ENCODE assay signal across 11 mouse cellular contexts in the genomic region with DNA sequence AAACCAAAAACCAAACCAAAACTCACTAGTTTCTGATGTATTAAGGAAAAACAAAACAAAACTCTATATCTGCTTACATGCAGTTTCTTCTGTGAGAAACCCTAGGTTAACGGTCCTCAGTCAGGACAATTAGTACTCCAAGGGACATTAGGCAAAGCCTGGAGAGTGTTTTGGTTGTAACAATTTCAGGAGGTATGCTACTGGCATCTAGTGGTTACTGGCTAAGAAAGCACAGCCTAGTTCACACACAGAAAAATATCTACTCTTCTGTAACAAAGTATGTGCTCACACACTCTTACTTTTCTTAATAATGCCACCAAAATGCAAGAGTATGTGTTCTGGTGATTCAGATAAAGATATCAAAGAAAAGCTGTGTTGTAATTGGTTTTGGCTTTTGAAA. TPM values are rescaled to one million over a fixed set of nuclear protein-coding genes. Genes with fewer than 3 reads are reported as not detected.
DNase-seq lines count a peak whose midpoint lies in the region; ATAC-seq and TF ChIP-seq lines count a peak whose summit lies in the region.
"Had no signal": no experiment of that assay in that cellular context is flagged by ENCODE, and none has a peak within 500 bp of the region (broad histone marks: within the 10 kb centered on the region; RNA-seq: fewer than 3 reads in every experiment).

No protein-coding gene starts in this region.

- H3K27ac ChIP-seq in MEL (ENCODE audit: control insufficient read depth, low read depth, low read length) = no peak overlapping the region
- H3K27ac ChIP-seq in forebrain, embryonic 16.5 days (ENCODE audit: low read length) = no peak overlapping the region
- H3K27ac ChIP-seq in midbrain, embryonic 12.5 days (replicated peaks) = no peak overlapping the region
- H3K27ac ChIP-seq: macrophage had no signal

- intact Hi-C loops in heart, postnatal 10 days (cut with DNase I) = loop anchor here (1.0 to 2.0 kb wide), 2 partner anchors 16 to 30 kb away; partner anchors contain the start of gene Pdia4

- H3K4me1 ChIP-seq in MEL (ENCODE audit: control insufficient read depth in 1 of 2, insufficient read depth in 2 of 2, low read length in 2 of 2) = peaks cover 0 to 3% of the 10 kb centered on the region in 2 experiments; a peak in 1 of 4 replicates
- H3K4me1 ChIP-seq in forebrain, embryonic 16.5 days (replicated peaks; ENCODE audit: control insufficient read depth, insufficient read depth, low read length) = peaks cover 12% of the 10 kb centered on the region
- peaks cover 7% of the 10 kb centered on the region; the same call in 1 of the 2 replicates for H3K4me1 ChIP-seq in midbrain, embryonic 12.5 days

- peak; percentile 39 to 42 for DNase-seq in heart, postnatal 10 days
- no peak for DNase-seq in heart, postnatal 4 days
- peak; percentile 77 for DNase-seq in MEL (ENCODE audit: low read depth, low spot score)
- no peak for DNase-seq in adrenal gland, postnatal 25 days
- no peak for DNase-seq in gastrocnemius, adult 18-20 months (ENCODE audit: low spot score)
- DNase-seq in gastrocnemius, adult 8-10 months (ENCODE audit: low spot score in 2 of 2) = no peak

- peak overlapping the region; percentile 89 for H3K9ac ChIP-seq in MEL (ENCODE audit: control insufficient read depth, low read depth, low read length, poor library complexity, severe bottlenecking)
- no peak overlapping the region for H3K9ac ChIP-seq in forebrain, embryonic 16.5 days (replicated peaks; ENCODE audit: low read depth, low read length)
- H3K9ac ChIP-seq in midbrain, embryonic 12.5 days (replicated peaks) = 0 out of 2 replicates have a peak overlapping the region, but pooled peaks have one; percentile 20

- no peaks in the 10 kb centered on the region for H3K27me3 ChIP-seq in MEL (ENCODE audit: control insufficient read depth in 1 of 2, insufficient read depth in 2 of 2, low read length in 2 of 2)
- no peaks in the 10 kb centered on the region for H3K27me3 ChIP-seq in forebrain, embryonic 16.5 days (replicated peaks; ENCODE audit: control insufficient read depth, insufficient read depth, low read length)
- no peaks in the 10 kb centered on the region for H3K27me3 ChIP-seq in midbrain, embryonic 12.5 days

- ATAC-seq in forebrain, embryonic 16.5 days = no peak
- no peak for ATAC-seq in midbrain, embryonic 12.5 days (ENCODE audit: low FRiP score, low read depth)

- no peak for TF ChIP-seq EP300 in MEL (IDR thresholded peaks at IDR 0.05; ENCODE audit: low read depth in 1 of 2, low read length in 2 of 2)

- H3K4me2 ChIP-seq in forebrain, embryonic 16.5 days (ENCODE audit: low read length) = peak overlapping the region; percentile 58
- peak overlapping the region; percentile 50 for H3K4me2 ChIP-seq in midbrain, embryonic 12.5 days (replicated peaks)

- H3K4me3 ChIP-seq in MEL (ENCODE audit: control insufficient read depth in 1 of 2, insufficient read depth in 1 of 2, low read depth in 2 of 2, low read length in 2 of 2) = peak overlapping the region in 1 of 2 experiments; percentile 95; a peak in 1 of 4 replicates
- peak overlapping the region; percentile 31 for H3K4me3 ChIP-seq in forebrain, embryonic 16.5 days (replicated peaks; ENCODE audit: low read length)
- H3K4me3 ChIP-seq in midbrain, embryonic 12.5 days = peak overlapping the region; percentile 73

- TF ChIP-seq POLR2A in MEL (IDR thresholded peaks at IDR 0.05; ENCODE audit: control insufficient read depth in 1 of 2, insufficient read depth in 1 of 2, low read depth in 1 of 2, low read length in 2 of 2, poor library complexity in 1 of 2) = no peak

- peak; percentile 11 to 78 (median 53); a peak in 4 of 6 replicates for TF ChIP-seq CTCF in MEL (IDR thresholded peaks at IDR 0.05 in 2 of 3, conservative IDR thresholded peaks at IDR 0.05 in 1 of 3; ENCODE audit: control insufficient read depth in 1 of 3, insufficient read depth in 1 of 3, low read depth in 2 of 3, low read length in 3 of 3, poor library complexity in 1 of 3, severe bottlenecking in 1 of 3)

- no peaks in the 10 kb centered on the region for H3K9me3 ChIP-seq in MEL (replicated peaks; ENCODE audit: insufficient read depth, low read length)
- H3K9me3 ChIP-seq in forebrain, embryonic 16.5 days (ENCODE audit: control insufficient read depth, low read length) = no peaks in the 10 kb centered on the region
- H3K9me3 ChIP-seq in midbrain, embryonic 12.5 days = no peaks in the 10 kb centered on the region
- H3K9me3 ChIP-seq: G1E had no signal

- WGBS in forebrain, embryonic 16.5 days = 3% methylated on average over 1 of the region's 1 CpGs
- WGBS in midbrain, embryonic 12.5 days = 42% methylated on average over 1 of the region's 1 CpGs

- H3K79me2 ChIP-seq in MEL (ENCODE audit: control insufficient read depth, insufficient read depth, low read length, poor library complexity) = no peaks in the 10 kb centered on the region; the same call in 1 of the 2 replicates

- peak; percentile 84 for TF ChIP-seq RAD21 in MEL (IDR thresholded peaks at IDR 0.05; ENCODE audit: low read depth, low read length)

- H3K36me3 ChIP-seq in MEL (ENCODE audit: control insufficient read depth in 1 of 2, insufficient read depth in 2 of 2, low read length in 2 of 2) = peaks cover 0 to 5% of the 10 kb centered on the region in 2 experiments; a peak in 3 of 4 replicates
- H3K36me3 ChIP-seq in forebrain, embryonic 16.5 days (ENCODE audit: control insufficient read depth, insufficient read depth) = peaks cover 8% of the 10 kb centered on the region
- peaks cover 12% of the 10 kb centered on the region; the same call in 1 of the 2 replicates for H3K36me3 ChIP-seq in midbrain, embryonic 12.5 days

TF ChIP-seq in MEL, 35 proteins besides CTCF, POLR2A, EP300 and RAD21:
- peak; percentile 58; the same call in 1 of the 2 replicates for TF ChIP-seq MAZ (IDR thresholded peaks at IDR 0.05; ENCODE audit: low read depth, low read length)
- no peak for TF ChIP-seq NRF1 (IDR thresholded peaks at IDR 0.05; ENCODE audit: insufficient read depth, low read depth, low read length, poor library complexity, severe bottlenecking)
- peak; percentile 64; the same call in 1 of the 2 replicates for TF ChIP-seq SIN3A (IDR thresholded peaks at IDR 0.05; ENCODE audit: low read length)
- peak; percentile 19; the same call in 1 of the 2 replicates for TF ChIP-seq ETS1 (IDR thresholded peaks at IDR 0.05; ENCODE audit: low read depth, low read length)
- TF ChIP-seq SMC3 (IDR thresholded peaks at IDR 0.05; ENCODE audit: low read depth, low read length) = peak; percentile 69
- TF ChIP-seq ZC3H11A (IDR thresholded peaks at IDR 0.05; ENCODE audit: low read depth, low read length) = peak; percentile 68
TF ChIP-seq in MEL: peak in this region for 5.

RNA-seq across cellular contexts. Expression of gene Zfp786, which starts 1.7 kb away (rescaled TPM):
- under 1 TPM; 0.55 to 0.99 TPM for total RNA-seq in heart, postnatal 10 days (2021)
- total RNA-seq in heart, postnatal 4 days (2021) = 1 to 10 TPM; 1.1 to 1.7 TPM
- 1.2 and 2.0 TPM in 2 replicates for total RNA-seq in MEL (2012; rRNA removed)
- 1 to 10 TPM in 1 of 2 experiments, not detected in 1; 1.3 TPM for polyA plus RNA-seq in MEL (2012; ENCODE audit: insufficient read depth in 1 of 2, insufficient read length in 2 of 2, low read depth in 1 of 2, low replicate concordance in 2 of 2, missing spikeins in 1 of 2)
- polyA plus RNA-seq in forebrain, embryonic 16.5 days (2015; fragmentation: Nextera tagmentation; extraction: Ambion mirVana) = 17.0 and 21.9 TPM in 2 replicates
- polyA plus RNA-seq in midbrain, embryonic 12.5 days (2016; fragmentation: Nextera tagmentation; extraction: Ambion mirVana) = 13.1 and 14.1 TPM in 2 replicates
- 1.6 and 2.9 TPM in 2 replicates for total RNA-seq in adrenal gland, postnatal 25 days (2021)
- total RNA-seq in gastrocnemius, adult 18-20 months (2021) = under 1 TPM; 0.73 to 0.76 TPM
- 1 to 10 TPM in 1 of 4 experiments, under 1 TPM in 3; 0.65 to 1.8 (median 0.85) TPM for total RNA-seq in gastrocnemius, adult 8-10 months (2022)
- polyA plus RNA-seq: erythroblast, embryonic 14.5 days had no signal

RNA-seq across cellular contexts. Expression of gene Zfp398, which starts 6.5 kb away (rescaled TPM):
- total RNA-seq in heart, postnatal 10 days (2021) = 1 to 10 TPM; 7.1 TPM
- total RNA-seq in heart, postnatal 4 days (2021) = 1 to 10 TPM; 7.4 to 7.7 TPM
- total RNA-seq in MEL (2012; rRNA removed) = 4.2 and 4.7 TPM in 2 replicates
- 1 to 10 TPM in 1 of 2 experiments, not detected in 1; 9.5 TPM for polyA plus RNA-seq in MEL (2012; ENCODE audit: insufficient read depth in 1 of 2, insufficient read length in 2 of 2, low read depth in 1 of 2, low replicate concordance in 2 of 2, missing spikeins in 1 of 2)
- 17.5 and 18.7 TPM in 2 replicates for polyA plus RNA-seq in forebrain, embryonic 16.5 days (2015; fragmentation: Nextera tagmentation; extraction: Ambion mirVana)
- polyA plus RNA-seq in midbrain, embryonic 12.5 days (2016; fragmentation: Nextera tagmentation; extraction: Ambion mirVana) = 13.7 and 14.1 TPM in 2 replicates
- 16.7 and 19.4 TPM in 2 replicates for total RNA-seq in adrenal gland, postnatal 25 days (2021)
- 1 to 10 TPM; 4.7 to 5.6 TPM for total RNA-seq in gastrocnemius, adult 18-20 months (2021)
- 1 to 10 TPM; 5.2 to 6.9 (median 6.2) TPM for total RNA-seq in gastrocnemius, adult 8-10 months (2022)

RNA-seq across cellular contexts. Expression of gene Pdia4, which starts 15.7 kb away (rescaled TPM):
- total RNA-seq in heart, postnatal 10 days (2021) = 10 to 100 TPM; 43.2 to 57.8 TPM
- total RNA-seq in heart, postnatal 4 days (2021) = 10 to 100 TPM; 65.1 to 69.8 TPM
- total RNA-seq in MEL (2012; rRNA removed) = 95.0 and 112 TPM in 2 replicates
- polyA plus RNA-seq in MEL (2012; ENCODE audit: insufficient read depth in 1 of 2, insufficient read length in 2 of 2, low read depth in 1 of 2, low replicate concordance in 2 of 2, missing spikeins in 1 of 2) = 10 to 100 TPM in 1 of 2 experiments, not detected in 1; 91.4 TPM
- 150 and 166 TPM in 2 replicates for polyA plus RNA-seq in forebrain, embryonic 16.5 days (2015; fragmentation: Nextera tagmentation; extraction: Ambion mirVana)
- polyA plus RNA-seq in midbrain, embryonic 12.5 days (2016; fragmentation: Nextera tagmentation; extraction: Ambion mirVana) = 204 and 215 TPM in 2 replicates
- 86.2 and 93.9 TPM in 2 replicates for total RNA-seq in adrenal gland, postnatal 25 days (2021)
- 10 to 100 TPM; 10.2 to 14.4 TPM for total RNA-seq in gastrocnemius, adult 18-20 months (2021)
- 10 to 100 TPM in 2 of 4 experiments, 1 to 10 TPM in 2; 8.4 to 12.5 (median 10.4) TPM for total RNA-seq in gastrocnemius, adult 8-10 months (2022)

RNA-seq across cellular contexts. Expression of gene Zfp282, which starts 48.1 kb away (rescaled TPM):
- total RNA-seq in heart, postnatal 10 days (2021) = 10 to 100 TPM; 10.2 to 10.4 TPM
- total RNA-seq in heart, postnatal 4 days (2021) = 10 to 100 TPM; 10.1 to 10.4 TPM
- 8.2 and 8.5 TPM in 2 replicates for total RNA-seq in MEL (2012; rRNA removed)
- polyA plus RNA-seq in MEL (2012; ENCODE audit: insufficient read depth in 1 of 2, insufficient read length in 2 of 2, low read depth in 1 of 2, low replicate concordance in 2 of 2, missing spikeins in 1 of 2) = 10 to 100 TPM in 1 of 2 experiments, not detected in 1; 13.8 TPM
- 25.6 and 26.3 TPM in 2 replicates for polyA plus RNA-seq in forebrain, embryonic 16.5 days (2015; fragmentation: Nextera tagmentation; extraction: Ambion mirVana)
- 27.7 and 28.3 TPM in 2 replicates for polyA plus RNA-seq in midbrain, embryonic 12.5 days (2016; fragmentation: Nextera tagmentation; extraction: Ambion mirVana)
- total RNA-seq in adrenal gland, postnatal 25 days (2021) = 13.2 and 15.6 TPM in 2 replicates
- 1 to 10 TPM; 5.3 to 5.9 TPM for total RNA-seq in gastrocnemius, adult 18-20 months (2021)
- total RNA-seq in gastrocnemius, adult 8-10 months (2022) = 1 to 10 TPM; 4.7 to 5.9 (median 4.9) TPM

Comparison
In these comparisons a context has a peak if more than half of its experiments do, and no peak if none do; other contexts are left out.
1. DNase-seq: peak in heart, postnatal 10 days (2 of 2) and MEL (single experiment); none in heart, postnatal 4 days (single experiment), adrenal gland, postnatal 25 days (single experiment), gastrocnemius, adult 18-20 months (single experiment) and gastrocnemius, adult 8-10 months (0 of 2).